Mouse (Mus musculus) thymus, postnatal 10 days (tissue): ENCODE results near the gene Sec24d.

ENCODE experiments used
- DNase-seq, 2 experiments: peaks; one replicate each; pipeline ENCODE4 v3.0.0; 2021; ENCODE audit warnings: low spot score in 2 of 2

Sec24d gene

DNA sequence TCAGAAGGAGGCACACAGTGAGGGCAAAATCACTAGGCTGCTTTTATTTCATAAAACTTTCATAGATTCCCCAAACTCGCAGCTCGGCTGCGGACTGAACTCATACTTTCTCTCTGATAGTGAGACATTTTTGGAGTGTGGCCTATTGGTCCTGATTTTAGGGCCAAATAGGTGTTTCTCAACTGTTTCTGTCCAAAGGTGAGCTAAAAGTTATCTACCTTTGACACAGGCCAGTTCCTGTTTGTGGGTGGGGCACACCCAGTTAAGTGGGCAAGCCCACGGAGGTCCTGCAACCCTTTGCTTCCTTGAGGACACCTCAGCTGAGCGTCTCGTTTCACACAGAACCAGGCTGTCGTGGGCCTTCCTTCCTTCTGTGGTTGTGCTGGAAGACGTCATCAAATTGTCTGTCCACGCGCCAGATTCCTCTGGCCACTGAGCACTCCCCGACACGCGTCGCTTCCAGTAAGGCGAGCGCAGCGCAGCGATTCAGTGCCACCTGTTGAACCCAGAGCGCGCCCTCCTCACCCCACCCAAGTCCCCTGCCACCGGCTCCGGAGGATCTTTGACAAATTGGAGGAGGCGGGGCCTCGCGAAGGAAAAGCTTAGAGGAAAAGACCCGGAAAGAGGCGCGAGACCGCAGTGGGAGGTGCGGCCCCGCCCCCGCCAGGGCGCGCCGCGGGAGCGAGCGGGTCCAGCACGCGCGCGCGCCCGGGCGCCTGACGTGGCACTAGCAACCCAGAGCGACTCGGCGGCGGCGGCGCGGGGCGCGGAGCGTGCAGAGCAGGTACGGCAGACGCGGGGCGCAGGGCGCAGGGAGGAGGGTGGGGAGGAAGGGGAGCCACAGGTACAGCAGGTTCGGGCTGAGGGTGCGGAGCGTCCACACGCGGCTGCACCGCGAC lies at the start of gene Sec24d:
Sec24d (plus strand) TSS at position 703 of the 899 bp plus-strand sequence.
- peak; percentile 88 to 89 for DNase-seq

- no peak for DNase-seq
Observed at GRCm38 (mm10) chr3:123218646-123219045, 48.6 kb upstream of the Sec24d start.

- no peak for DNase-seq
Observed at GRCm38 (mm10) chr3:123227276-123227675, 40.0 kb upstream of the Sec24d start.

DNA sequence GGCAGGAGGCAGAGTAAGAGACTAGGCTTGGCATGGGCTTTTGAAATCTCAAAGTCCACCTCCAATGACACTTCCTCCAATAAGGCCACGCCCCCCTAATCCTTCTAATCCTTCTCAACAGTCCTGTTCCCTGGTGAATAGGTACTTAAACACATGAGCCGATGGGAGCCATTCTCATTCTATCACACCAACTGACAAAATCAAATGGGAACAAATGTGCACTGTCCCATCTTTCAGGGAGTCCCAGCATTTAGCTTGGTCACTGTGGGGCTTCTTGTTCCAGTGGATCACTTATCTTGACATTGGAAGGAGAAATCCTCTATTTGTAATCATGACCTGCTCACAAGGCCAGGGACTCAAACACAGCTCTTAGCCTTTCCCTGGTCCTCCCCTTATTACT lies 35.6 kb upstream of the Sec24d start:
- DNase-seq: no peak

GRCm38 (mm10) chr3:123234191-123234836 lies 32.9 kb upstream of the Sec24d start:
- peak in 1 of 2 experiments; percentile 13 for DNase-seq

DNA sequence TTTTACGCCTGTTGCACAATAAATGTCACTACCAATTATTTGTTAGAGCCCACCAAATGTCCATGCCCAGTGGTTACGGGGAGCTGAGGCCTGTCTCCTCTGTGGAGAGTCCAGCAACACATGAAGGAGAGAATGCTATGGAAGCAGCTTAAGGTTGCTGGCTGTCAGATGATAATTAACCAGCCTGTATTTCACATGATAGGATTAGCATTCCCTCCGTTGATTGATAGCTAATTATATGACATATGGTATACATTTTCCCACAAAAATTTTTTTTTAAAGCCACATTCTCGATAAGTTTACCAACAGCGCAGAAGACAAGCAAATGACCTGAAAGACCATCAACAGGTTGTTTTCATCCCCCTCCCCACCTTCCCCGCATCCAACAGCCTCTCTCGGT lies 31.8 kb upstream of the Sec24d start:
- DNase-seq: no peak

- DNase-seq: peak in 1 of 2 experiments; percentile 7
Observed at GRCm38 (mm10) chr3:123235921-123236320, 31.3 kb upstream of the Sec24d start, which contains the start of gene Synpo2. Gene Synpo2, minus strand, starts transcription at chr3:123236149.

DNA sequence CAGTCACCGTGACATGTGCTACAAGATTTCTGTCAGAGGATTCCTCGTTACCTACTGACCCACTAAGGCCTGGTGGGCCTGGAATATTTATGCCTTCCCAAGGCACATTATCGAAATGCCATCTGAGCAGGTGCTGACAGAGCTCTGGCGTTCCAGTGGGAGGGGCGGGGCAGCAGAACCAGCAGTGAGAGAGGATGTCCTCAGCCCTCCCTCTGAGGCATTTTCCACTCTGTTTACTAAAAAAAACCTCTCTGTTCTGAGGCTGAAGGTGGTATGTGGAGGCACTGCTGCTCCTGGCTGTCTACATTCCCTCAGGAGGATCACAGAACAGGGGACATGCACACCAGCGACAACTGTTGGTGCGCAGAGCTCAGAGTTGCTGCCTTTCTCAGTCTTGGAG lies 30.2 kb upstream of the Sec24d start:
- DNase-seq: no peak

GRCm38 (mm10) chr3:123237446-123237845 lies 29.8 kb upstream of the Sec24d start:
- DNase-seq: no peak

DNA sequence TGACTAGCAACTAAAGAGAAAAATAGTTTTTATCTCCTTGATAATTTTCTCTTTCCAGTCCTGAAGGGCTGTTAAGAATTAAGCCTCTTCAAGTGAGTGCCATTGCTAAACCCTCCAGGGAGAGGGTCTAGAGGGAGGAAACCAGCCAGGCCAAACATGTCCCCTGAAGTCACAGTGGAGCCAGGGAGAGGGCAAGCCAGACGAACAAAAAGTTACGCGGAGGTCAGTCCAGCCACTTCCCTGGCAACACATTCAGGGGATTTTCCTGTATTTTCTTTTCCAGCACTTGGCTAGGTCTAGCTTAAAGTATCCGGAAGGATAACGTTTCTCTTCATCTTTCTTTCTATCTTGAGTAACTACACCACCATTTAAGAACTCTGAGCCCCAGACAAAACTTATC lies 22.9 kb upstream of the Sec24d start:
- no peak for DNase-seq

DNA sequence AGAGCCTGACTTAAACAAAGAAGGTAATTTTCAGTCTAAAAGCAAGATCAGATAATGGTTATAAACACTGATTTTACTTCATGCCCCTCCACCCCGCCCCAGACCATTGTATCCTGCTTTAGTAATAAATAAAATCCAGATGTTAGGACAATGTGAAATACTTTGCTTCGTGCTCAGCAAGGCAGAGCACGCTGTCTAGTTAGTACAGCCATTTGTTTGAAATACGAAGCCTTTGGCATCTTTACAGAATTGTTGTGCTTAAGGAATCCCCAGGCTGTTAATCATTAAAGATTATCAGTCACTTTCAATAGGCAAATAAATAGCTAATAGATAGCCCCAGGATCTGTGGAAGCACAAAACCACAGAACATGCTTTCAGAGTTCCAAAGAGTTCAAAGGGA lies 21.6 kb upstream of the Sec24d start:
- DNase-seq: no peak

GRCm38 (mm10) chr3:123256181-123257101 lies 10.8 kb upstream of the Sec24d start:
- no peak for DNase-seq

DNA sequence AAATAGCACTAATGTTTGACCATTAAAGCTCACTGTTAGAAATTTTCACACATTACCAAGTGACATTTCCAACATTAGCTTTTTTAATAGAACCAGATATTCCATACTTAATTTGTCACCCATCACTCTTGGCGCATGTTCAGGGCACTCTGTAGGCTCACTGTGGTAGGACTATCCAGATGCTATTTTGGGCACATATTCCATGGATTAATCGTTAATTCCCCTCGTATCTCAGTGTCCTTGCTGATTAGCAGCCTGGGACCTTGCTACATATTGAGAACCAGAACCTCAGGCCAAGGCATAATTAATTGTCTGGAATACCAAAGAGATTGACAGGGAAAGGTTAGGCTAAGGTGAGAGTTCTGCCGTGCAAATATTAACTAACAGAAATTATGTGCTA lies 8.5 kb upstream of the Sec24d start:
- no peak for DNase-seq

GRCm38 (mm10) chr3:123264706-123265105 lies 2.5 kb upstream of the Sec24d start:
- DNase-seq: no peak

GRCm38 (mm10) chr3:123267741-123268201 lies 516 bp downstream of the Sec24d start:
- DNase-seq: peak in 1 of 2 experiments; percentile 29

DNA sequence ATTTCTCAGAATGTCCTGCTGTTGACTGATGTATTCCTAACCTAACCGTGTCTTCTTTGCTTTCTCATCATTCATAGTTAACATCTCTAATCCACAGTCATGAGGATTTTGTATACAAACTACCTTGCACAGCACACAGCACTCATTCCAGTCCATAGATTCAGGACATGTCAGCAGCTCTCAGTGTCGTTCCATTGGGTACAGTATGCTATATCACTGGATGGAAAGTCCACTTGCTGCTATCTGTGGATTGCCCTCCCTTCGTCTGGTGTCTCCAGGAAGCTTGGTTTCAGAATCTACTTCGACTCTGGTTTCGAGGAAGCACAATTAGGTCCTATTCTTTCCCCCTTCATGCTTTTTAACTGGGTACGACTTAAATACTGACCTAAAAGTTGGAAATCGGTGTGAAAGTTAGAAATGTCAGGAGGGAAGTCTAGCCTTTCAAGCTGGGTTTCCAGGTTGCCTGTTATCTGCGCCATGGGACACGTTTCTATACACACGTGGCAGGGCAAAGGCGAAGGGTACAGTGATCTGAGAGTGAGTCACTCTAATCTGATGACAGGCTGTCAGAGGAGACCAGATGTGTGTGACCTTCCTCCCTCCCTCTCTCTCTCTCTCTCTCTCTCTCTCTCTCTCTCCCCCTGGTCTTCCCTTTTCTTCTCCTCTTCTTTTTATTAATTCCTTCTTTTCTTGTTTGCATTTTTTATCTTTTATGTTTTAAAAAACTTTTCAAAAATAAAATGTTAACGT lies 15.8 kb downstream of the Sec24d start:
- no peak for DNase-seq

DNA sequence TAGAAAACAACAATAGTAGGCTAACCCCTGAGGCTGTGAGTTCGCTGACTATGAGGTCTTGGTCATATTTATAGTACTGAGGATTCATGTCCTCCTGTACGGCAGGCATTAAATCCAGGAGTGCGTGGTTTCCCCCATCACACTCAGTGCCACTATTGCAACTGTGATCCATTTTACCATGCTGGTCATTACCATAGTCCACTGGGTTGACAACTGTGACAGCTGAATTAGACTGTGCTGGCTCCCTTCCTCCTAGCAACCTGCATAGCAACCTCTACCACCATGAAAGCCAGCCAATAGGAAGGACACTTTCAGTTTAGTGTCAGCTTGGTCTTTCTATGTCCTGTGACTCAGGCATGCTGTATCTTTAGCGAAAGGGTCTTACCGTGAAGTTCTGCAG lies 17.0 kb downstream of the Sec24d start:
- no peak for DNase-seq

DNA sequence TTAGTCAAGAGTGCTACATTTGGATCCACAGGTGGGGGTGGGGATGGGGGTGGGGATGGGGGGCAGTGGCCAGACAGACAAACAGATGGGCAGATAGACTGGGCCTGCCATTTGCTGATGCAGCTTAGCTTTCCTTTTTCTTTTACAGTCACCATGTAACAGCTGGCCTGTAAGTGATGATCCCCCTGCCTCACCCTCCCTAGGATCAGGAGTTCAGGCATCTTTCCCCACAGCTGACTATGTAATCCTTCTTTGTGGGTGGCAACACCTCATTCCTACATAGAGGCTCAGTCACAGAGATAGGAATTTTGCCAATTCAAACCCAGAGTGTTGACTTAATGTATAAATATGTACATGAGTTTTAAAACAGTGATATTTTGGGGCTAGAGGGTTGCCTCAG lies 18.4 kb downstream of the Sec24d start:
- DNase-seq: no peak

GRCm38 (mm10) chr3:123288856-123289570 lies 21.8 kb downstream of the Sec24d start:
- no peak for DNase-seq

DNA sequence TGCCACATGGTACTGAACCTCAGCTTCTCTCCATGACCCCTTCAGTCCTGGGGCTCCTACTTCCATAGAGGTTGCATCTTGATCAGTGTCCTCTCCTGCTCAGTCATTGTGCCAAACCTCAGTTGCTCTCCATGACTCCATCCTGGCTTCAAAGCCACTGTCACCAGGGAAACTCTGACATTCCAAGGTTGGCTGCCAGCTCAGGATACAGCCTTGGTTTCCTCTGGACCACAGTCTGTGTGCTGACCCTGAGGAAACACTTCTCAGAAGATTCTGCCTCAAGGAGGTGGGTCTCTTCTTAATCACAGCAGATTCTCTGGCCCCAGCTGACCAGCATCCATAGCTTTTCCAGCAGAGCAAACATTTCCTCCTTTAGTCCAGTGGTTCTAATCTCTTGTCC lies 24.4 kb downstream of the Sec24d start:
- DNase-seq: no peak
